Mouse (Mus musculus) spleen, adult 2 months (tissue): ENCODE data around the gene 9930104L06Rik. TPM values are rescaled to one million over a fixed set of nuclear protein-coding genes. Genes with fewer than 3 reads are reported as not detected.

Experiments used
- DNase-seq, 2 experiments: peaks; one replicate each; pipeline versions ENCODE4 v3.0.0 to v3.0.0-alpha.2; 2012 to 2021; ENCODE audit warnings: low spot score in 2 of 2, low read depth in 1 of 2
- H3K27ac ChIP-seq: fragments of 200-500 bp; 2 replicates; pipeline ENCODE4 v1.5.1; 2012; ENCODE audit warnings: low read length, inconsistent platforms; ENCODE audit not compliant: insufficient read depth
- H3K27me3 ChIP-seq: fragments of 200-500 bp; 2 replicates; pipeline ENCODE4 v1.6.1; 2012; ENCODE audit warnings: mild to moderate bottlenecking, moderate library complexity, low read length, inconsistent platforms; ENCODE audit not compliant: control insufficient read depth, insufficient read depth
- H3K36me3 ChIP-seq: fragments of 200-500 bp; 2 replicates; pipeline ENCODE4 v1.6.1; 2012; ENCODE audit warnings: mild to moderate bottlenecking, low read length, inconsistent platforms; ENCODE audit not compliant: control insufficient read depth, insufficient read depth
- H3K4me1 ChIP-seq: fragments of 200-500 bp; 2 replicates; pipeline ENCODE4 v1.6.1; 2011; ENCODE audit warnings: inconsistent platforms; ENCODE audit not compliant: control insufficient read depth, insufficient read depth, insufficient read length
- H3K4me3 ChIP-seq: fragments of 200-500 bp; 2 replicates; pipeline ENCODE4 v1.5.1; 2011; ENCODE audit warnings: mild to moderate bottlenecking, inconsistent platforms; ENCODE audit not compliant: insufficient read depth, insufficient read length; ENCODE audit errors: extremely low read depth
- CTCF ChIP-seq: fragments of 200-500 bp; IDR thresholded peaks from 2 replicates; pipeline ENCODE4 v1.5.1; 2011; ENCODE audit warnings: mild to moderate bottlenecking, inconsistent platforms; ENCODE audit not compliant: insufficient read depth, insufficient read length, insufficient replicate concordance; ENCODE audit errors: extremely low read depth
- POLR2A ChIP-seq: fragments of 200-500 bp; IDR thresholded peaks from 2 replicates; pipeline ENCODE4 v1.6.1; 2011; ENCODE audit warnings: low read depth, low read length, inconsistent platforms
- WGBS: fragments of 180-500 bp; shearing (Covaris S2); methylation state at CpG from one replicate; pipeline ENCODE4 v1.1.7; 2018; 5-methylcytosine and 5-hydroxymethylcytosine counted together
- polyA plus RNA-seq: library from polyadenylated mRNA; depleted of rRNA; stranded (reverse); fragments of >200 nt; gene quantifications from 2 replicates; pipeline ENCODE4 v1.2.3, GENCODE M21; 2012

The 9930104L06Rik gene
- polyA plus RNA-seq, 1 experiment: 13.2 TPM

DNA sequence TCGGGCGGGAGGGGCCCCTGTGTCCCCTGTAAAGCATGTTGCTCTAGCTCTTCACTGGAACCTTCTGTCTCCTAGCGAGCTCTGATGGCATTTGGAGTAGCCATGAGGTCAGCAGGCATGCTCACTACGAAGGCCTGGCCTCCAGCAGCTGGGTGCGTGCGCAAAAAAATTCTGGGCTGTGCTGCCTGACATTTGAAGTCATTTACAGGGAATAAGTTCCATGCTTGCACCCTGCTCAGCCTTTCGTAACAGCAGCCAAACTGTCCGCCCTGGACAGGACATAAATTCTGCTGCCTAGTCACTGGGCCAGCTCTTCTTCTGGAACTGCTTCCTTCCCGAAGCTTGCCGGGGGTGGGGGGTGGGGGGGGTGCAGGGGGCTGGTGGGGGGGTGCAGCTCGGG lies 22.2 kb downstream of the 9930104L06Rik start:
- Histone ChIP-seq H3K4me3 (no peak overlapping the region), H3K27ac (no peak overlapping the region), H3K4me1 (no peaks in the 10 kb centered on the region), H3K36me3 (no peaks in the 10 kb centered on the region), H3K27me3 (no peaks in the 10 kb centered on the region)
- DNase-seq: no peak
- TF ChIP-seq POLR2A (no peak), CTCF (no peak)
- WGBS: 64% methylated on average over 11 of the region's 11 CpGs

DNA sequence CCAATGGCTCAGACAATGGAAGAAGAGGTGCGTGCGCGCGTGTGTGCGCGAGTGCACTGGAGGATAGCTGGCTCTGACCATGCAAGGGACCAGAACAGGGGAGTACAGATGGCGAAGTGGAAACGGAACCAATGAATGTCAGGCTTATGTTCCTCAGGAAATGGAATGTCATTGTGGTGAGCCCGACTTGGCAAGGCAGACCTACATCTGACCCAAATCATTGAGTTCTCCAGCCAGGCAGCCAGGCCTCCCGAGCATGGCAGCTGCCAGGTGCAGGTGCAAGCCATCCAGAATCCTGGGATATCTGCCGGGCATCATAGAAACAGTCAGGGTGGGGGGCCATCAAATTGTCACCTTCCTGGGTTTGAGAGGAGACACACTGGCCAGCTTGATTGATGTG lies 24.1 kb downstream of the 9930104L06Rik start:
- DNase-seq: no peak
- 33% methylated on average over 11 of the region's 11 CpGs for WGBS
- H3K4me1 ChIP-seq: no peaks in the 10 kb centered on the region
- TF ChIP-seq CTCF (no peak), POLR2A (no peak)
- no peak overlapping the region for H3K27ac ChIP-seq
- H3K27me3 ChIP-seq: no peaks in the 10 kb centered on the region
- H3K4me3 ChIP-seq: no peak overlapping the region
- no peaks in the 10 kb centered on the region for H3K36me3 ChIP-seq

DNA sequence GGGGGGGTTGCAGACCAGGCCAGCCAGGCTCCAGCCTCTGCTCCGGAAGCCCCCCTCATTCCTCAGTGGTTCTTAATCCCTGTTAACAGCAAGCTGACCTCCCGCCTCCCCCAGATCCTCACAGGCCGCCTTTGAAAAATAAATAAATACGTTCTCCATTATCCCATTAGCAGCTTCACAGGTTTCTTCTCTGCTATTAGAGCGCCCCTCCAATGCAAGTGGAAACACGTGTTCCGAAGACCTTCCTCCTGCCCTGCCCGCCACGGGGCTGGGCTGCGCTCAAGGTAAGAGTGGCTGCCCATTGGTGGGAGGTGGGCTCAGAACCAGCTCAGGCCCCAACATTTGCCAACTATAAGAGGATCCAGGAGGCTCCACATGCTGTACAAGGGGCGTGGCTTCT lies 25.7 kb downstream of the 9930104L06Rik start:
- WGBS: 87% methylated on average over 11 of the region's 11 CpGs
- Histone ChIP-seq H3K4me3 (no peak overlapping the region), H3K36me3 (no peaks in the 10 kb centered on the region), H3K4me1 (no peaks in the 10 kb centered on the region), H3K27ac (no peak overlapping the region), H3K27me3 (no peaks in the 10 kb centered on the region)
- TF ChIP-seq CTCF (no peak), POLR2A (no peak)
- DNase-seq: no peak

DNA sequence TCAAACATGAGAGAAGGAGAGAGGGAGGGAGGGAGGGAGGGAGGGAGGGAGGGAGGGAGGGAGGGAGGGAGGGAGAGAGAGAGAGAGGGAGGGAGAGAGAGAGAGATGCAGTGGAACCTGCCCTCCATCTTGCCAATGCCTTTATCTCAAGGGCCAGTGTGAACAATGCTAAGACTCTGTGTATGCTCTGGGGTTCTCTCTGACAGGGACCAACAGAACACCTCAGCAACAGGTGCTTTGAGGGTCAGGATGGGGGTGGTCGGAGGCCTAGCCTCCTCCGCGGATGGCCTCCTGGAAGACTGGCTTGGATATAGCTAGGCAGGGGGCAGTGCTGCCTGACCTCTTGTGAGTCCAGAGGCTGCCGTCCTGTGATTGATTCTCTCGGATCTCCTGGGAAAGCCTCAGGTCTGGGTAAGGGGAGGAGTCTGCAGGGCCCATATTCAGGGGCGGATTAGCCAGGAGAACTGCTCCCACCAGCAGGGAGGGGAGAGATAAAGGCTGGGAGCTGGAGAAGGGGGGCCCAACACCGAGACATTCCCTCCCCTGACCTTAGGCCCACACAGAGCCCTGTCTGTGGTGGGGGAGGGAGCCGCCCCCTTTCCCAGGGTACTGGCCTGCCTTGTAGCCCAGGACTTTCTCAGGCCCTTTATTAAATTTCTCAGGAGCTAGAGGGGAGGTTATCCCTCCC lies 28.2 kb downstream of the 9930104L06Rik start:
- no peak overlapping the region for H3K27ac ChIP-seq
- no peaks in the 10 kb centered on the region for H3K36me3 ChIP-seq
- DNase-seq: no peak
- WGBS: 82% methylated on average over 8 of the region's 8 CpGs
- no peak overlapping the region for H3K4me3 ChIP-seq
- no peaks in the 10 kb centered on the region for H3K4me1 ChIP-seq
- TF ChIP-seq POLR2A (no peak), CTCF (no peak)
- H3K27me3 ChIP-seq: no peaks in the 10 kb centered on the region

DNA sequence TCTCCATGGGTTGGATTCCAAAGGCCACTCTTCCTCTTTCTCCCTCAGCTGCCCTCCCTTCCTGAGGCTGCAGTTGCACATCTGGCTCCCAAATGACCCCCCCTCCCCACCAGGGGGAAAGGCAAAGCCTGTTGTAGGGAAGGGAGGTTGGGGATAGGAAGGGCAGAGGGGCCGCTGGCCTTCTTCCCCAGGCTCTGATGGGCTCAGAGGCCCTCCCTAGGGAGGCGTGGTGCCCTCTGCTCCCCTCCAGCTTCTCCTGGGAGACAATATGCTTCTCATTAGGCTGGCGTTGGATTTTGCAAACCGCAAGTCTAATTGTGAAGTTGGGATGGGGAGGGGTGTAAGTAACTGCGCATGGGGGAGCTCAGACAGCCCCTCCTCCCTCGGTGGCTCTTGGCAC lies 31.9 kb downstream of the 9930104L06Rik start:
- TF ChIP-seq CTCF (no peak), POLR2A (no peak)
- Histone ChIP-seq H3K4me3 (no peak overlapping the region), H3K36me3 (no peaks in the 10 kb centered on the region), H3K27ac (no peak overlapping the region), H3K4me1 (no peaks in the 10 kb centered on the region), H3K27me3 (no peaks in the 10 kb centered on the region)
- 15% methylated on average over 6 of the region's 6 CpGs for WGBS
- no peak for DNase-seq

DNA sequence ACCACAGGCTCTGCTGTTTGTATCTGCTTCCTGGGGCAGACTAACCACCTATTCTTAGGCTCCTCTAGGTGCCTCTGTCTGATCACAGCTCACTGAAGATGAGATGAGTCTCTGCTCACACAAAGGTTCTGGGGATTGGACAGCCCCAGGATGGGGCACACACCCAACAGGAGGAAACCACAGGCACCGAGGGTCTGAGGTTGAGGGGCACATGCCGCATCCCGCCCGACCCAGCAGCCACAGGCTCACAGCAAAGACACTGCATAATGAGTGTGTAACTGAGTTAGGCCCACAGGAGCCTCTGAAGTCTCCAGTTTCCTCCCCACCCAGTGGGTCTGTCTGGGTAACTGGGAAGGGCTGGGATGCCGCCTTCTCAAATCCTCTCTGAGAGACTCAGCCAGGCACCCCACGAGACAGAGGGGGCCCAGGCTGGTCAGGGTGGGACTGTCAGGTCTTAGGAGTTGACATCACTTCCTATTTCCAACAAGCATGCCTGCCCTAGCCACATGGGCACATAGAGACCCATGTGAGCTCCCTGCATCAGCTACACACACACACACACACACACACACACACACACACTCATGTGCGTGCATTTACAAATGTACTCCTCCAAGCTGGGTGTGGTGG lies 32.5 kb downstream of the 9930104L06Rik start:
- TF ChIP-seq POLR2A (no peak), CTCF (no peak)
- WGBS: 22% methylated on average over 7 of the region's 7 CpGs
- DNase-seq: no peak
- no peaks in the 10 kb centered on the region for H3K36me3 ChIP-seq
- no peak overlapping the region for H3K27ac ChIP-seq
- no peaks in the 10 kb centered on the region for H3K27me3 ChIP-seq
- no peak overlapping the region for H3K4me3 ChIP-seq
- H3K4me1 ChIP-seq: no peaks in the 10 kb centered on the region

DNA sequence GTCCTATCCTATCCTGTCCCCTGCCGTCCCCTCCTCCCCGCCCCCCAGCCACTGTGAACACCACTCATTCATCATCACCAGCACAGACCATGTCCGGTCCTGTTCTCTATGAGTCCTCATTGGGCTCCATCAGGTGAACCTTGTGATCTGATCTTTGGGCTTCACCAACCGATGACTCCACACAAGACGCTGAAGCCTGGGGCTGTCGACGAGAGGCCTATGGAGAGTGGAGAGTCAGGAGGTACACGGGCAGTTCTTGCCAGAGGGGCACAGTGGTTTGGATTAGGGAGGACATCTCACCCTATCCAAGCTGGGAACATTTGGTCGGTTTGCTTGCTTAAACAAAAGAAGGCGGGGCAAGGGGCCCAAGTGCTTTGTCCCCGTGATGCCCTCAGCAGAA lies 33.3 kb downstream of the 9930104L06Rik start:
- Histone ChIP-seq H3K27ac (no peak overlapping the region), H3K4me3 (no peak overlapping the region), H3K4me1 (no peaks in the 10 kb centered on the region), H3K27me3 (no peaks in the 10 kb centered on the region), H3K36me3 (no peaks in the 10 kb centered on the region)
- TF ChIP-seq CTCF (no peak), POLR2A (no peak)
- no peak for DNase-seq
- WGBS: 88% methylated on average over 11 of the region's 11 CpGs
